Mouse (Mus musculus) cerebellum, adult 18-20 months (tissue): ENCODE data around the gene Minos1.

Experiments used
- DNase-seq, 2 experiments: peaks; one replicate each; pipeline ENCODE4 v3.0.0; 2021

Minos1 gene

GRCm38 (mm10) chr4:139142985-139143384 is 12.1 kb upstream of the Minos1 start:
- no peak for DNase-seq

- DNase-seq = no peak
Observed at GRCm38 (mm10) chr4:139141785-139142184, 10.9 kb upstream of the Minos1 start.

GRCm38 (mm10) chr4:139140267-139140666 is 9.4 kb upstream of the Minos1 start:
- DNase-seq = no peak

- DNase-seq = no peak
Observed at GRCm38 (mm10) chr4:139136011-139136410, 5.1 kb upstream of the Minos1 start.

- DNase-seq = no peak
Observed at GRCm38 (mm10) chr4:139133109-139133508, 2.2 kb upstream of the Minos1 start.

GRCm38 (mm10) chr4:139131858-139132672 is 1.2 kb upstream of the Minos1 start:
- DNase-seq = no peak

- DNase-seq = peak in 1 of 2 experiments; percentile 37
Observed at GRCm38 (mm10) chr4:139129806-139130700, 860 bp downstream of the Minos1 start.

- DNase-seq = no peak
Observed at GRCm38 (mm10) chr4:139126475-139126874, 4.4 kb downstream of the Minos1 start.

GRCm38 (mm10) chr4:139124940-139125339 is 6.0 kb downstream of the Minos1 start:
- no peak for DNase-seq

- no peak for DNase-seq
Observed at GRCm38 (mm10) chr4:139122557-139122956, 8.4 kb downstream of the Minos1 start.

- DNase-seq = no peak
Observed at GRCm38 (mm10) chr4:139120998-139121397, 9.9 kb downstream of the Minos1 start.

- DNase-seq = no peak
Observed at GRCm38 (mm10) chr4:139120281-139120814, 10.6 kb downstream of the Minos1 start.

- DNase-seq = no peak
Observed at GRCm38 (mm10) chr4:139116356-139117063, 14.4 kb downstream of the Minos1 start.

- no peak for DNase-seq
Observed at GRCm38 (mm10) chr4:139115721-139116120, 15.2 kb downstream of the Minos1 start.

GRCm38 (mm10) chr4:139112482-139112881 is 18.4 kb downstream of the Minos1 start:
- no peak for DNase-seq

GRCm38 (mm10) chr4:139111421-139111820 is 19.5 kb downstream of the Minos1 start:
- no peak for DNase-seq

- no peak for DNase-seq
Observed at GRCm38 (mm10) chr4:139110858-139111257, 20.1 kb downstream of the Minos1 start.

- no peak for DNase-seq
Observed at GRCm38 (mm10) chr4:139105453-139105852, 25.5 kb downstream of the Minos1 start.

GRCm38 (mm10) chr4:139101546-139101945 is 29.4 kb downstream of the Minos1 start:
- DNase-seq = no peak

- DNase-seq = no peak
Observed at GRCm38 (mm10) chr4:139100326-139100725, 30.6 kb downstream of the Minos1 start.

- no peak for DNase-seq
Observed at GRCm38 (mm10) chr4:139096201-139096600, 34.7 kb downstream of the Minos1 start.

GRCm38 (mm10) chr4:139095406-139095805 is 35.5 kb downstream of the Minos1 start:
- no peak for DNase-seq

GRCm38 (mm10) chr4:139093196-139093530 is 37.8 kb downstream of the Minos1 start:
- DNase-seq = no peak
